Mouse (Mus musculus): ENCODE results near the gene Lrsam1.

Lrsam1 gene

GRCm38 (mm10) chr2:32966689-32967631 is 5.5 kb upstream of the Lrsam1 start:
- DNase-seq (ENCODE audit: low read depth) = peak; percentile 94

- no peak for DNase-seq (ENCODE audit: low read depth)
These were observed 4.8 kb upstream of the Lrsam1 start for GRCm38 (mm10) chr2:32966184-32966688.

DNA sequence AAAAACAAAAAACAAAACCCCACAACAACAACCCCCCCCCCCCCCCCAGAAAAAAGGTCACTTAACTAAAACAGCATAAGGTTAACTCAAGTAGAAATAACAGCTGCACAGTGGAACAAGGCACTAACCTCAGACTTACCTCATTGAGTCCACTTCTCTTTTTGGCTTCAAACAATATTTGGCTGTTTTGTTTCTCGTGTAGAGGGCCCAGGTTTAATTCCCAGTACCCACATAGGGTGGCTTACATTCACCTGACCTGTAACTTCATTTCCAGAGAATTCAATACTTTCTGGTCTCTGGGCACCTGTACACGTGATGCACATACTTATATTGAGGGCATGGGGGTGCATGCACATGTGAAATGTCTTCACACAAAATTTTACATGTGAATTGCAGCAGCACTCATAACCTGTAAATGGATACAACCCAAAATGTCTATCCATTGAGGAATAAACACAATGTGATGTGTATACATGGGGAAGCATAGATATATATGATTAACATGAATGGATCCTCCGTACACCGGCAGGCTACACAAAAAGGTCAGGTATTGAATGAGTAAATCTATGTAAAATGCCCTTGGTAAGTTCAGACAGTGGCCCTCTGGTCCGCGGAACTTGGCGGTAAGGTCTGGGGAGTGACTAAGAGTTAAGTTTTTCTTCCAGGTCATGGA is 4.2 kb upstream of the Lrsam1 start:
- peak; percentile 60 for DNase-seq (ENCODE audit: low read depth)

- DNase-seq (ENCODE audit: low read depth) = peak; percentile 17
These were observed 3.4 kb upstream of the Lrsam1 start for GRCm38 (mm10) chr2:32964659-32965457.

- peak; percentile 59 for DNase-seq (ENCODE audit: low read depth)
These were observed 2.6 kb upstream of the Lrsam1 start for GRCm38 (mm10) chr2:32963981-32964380.

- peak; percentile 12 for DNase-seq (ENCODE audit: low read depth)
These were observed 2.1 kb upstream of the Lrsam1 start for GRCm38 (mm10) chr2:32963544-32963943.

GRCm38 (mm10) chr2:32962875-32963220 is 1.4 kb upstream of the Lrsam1 start:
- DNase-seq (ENCODE audit: low read depth) = peak; percentile 17

DNA sequence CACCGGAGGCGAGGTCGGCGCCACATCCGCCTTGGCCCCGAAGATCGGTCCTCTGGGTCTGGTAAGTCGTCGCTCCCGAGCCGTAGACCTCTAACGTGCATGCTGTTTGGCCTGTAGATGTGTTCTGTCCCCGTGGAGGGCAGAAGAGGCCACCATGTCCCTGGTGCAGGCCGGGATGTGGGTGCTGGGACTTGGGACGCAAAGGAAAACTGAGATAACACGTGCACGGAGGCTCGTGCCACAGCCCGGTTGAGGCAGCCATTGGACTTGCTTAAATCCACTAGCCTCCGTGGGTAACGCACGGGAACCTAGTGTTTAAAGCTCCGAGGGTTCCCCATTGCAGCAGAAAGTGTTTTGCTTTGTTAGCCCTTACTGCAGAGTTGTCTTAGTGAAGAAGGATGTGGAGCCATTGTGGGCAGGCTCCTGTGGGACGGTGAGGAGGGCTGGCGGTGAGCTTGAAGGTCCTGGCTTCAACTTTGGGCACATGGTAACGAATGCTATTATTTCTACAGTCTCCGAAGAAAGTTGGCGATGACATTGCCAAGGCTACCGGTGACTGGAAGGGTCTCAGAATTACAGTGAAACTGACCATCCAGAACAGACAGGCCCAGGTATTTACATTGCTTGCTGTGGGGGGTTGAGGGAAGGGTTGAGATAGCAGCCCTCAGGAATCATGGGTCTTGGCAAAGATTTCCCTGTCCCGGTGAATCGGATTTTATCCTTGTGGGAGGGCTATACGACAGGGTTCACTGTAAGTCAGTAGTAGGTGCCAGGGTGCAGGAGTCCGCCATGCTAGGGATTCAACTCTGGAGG is 854 bp upstream of the Lrsam1 start:
- DNase-seq (ENCODE audit: low read depth) = peak; percentile 51

- DNase-seq (ENCODE audit: low read depth) = no peak
These were observed 1.1 kb downstream of the Lrsam1 start for GRCm38 (mm10) chr2:32960273-32960672.

GRCm38 (mm10) chr2:32957344-32957743 is 4.1 kb downstream of the Lrsam1 start:
- peak; percentile 52 for DNase-seq (ENCODE audit: low read depth)

DNA sequence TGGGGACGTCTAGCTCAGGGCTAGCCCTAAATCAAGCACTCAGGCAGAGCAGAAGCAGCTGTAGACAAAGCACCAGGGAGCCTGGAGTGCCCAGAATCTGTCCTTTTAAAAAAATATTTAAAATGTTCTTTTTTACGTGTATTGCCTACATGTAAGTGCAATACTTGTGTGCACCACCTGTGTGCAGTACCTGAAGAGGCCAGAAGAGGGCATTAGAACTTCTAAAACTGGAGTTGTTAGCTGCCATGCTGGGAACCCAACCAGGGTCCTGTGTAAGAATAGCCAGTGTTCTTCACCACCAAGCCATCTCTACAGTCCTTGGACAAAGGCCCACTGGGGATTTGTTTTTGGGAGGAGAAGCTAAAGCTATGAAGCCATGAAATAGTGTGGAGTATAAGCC is 6.8 kb downstream of the Lrsam1 start:
- DNase-seq (ENCODE audit: low read depth) = peak; percentile 26

GRCm38 (mm10) chr2:32947454-32947853 is 14.0 kb downstream of the Lrsam1 start:
- no peak for DNase-seq (ENCODE audit: low read depth)

- DNase-seq (ENCODE audit: low read depth) = no peak
These were observed 20.9 kb downstream of the Lrsam1 start for GRCm38 (mm10) chr2:32940483-32940882.

DNA sequence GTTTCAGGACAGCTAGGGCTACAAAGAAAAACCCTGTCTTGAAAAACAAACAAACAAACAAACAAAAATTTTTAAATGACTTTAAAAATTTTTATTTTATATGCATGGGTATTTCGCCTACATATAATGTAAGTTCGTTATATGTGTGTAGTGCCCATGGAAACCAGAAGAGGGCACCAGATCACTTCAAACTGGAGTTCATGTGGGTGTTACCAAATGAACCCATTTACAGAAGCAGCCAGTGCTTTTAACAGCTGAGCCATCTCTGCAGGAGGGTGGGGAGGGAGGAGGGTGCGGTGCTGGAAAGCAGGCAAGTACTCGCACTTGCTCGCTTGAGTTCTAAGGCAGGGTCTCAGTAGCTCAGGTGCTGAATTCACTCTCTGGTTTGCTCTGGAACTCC is 22.0 kb downstream of the Lrsam1 start:
- DNase-seq (ENCODE audit: low read depth) = peak; percentile 72

GRCm38 (mm10) chr2:32938741-32939140 is 22.7 kb downstream of the Lrsam1 start:
- DNase-seq (ENCODE audit: low read depth) = no peak

- no peak for DNase-seq (ENCODE audit: low read depth)
These were observed 29.7 kb downstream of the Lrsam1 start for GRCm38 (mm10) chr2:32931730-32932129.

GRCm38 (mm10) chr2:32928947-32929829 is 32.2 kb downstream of the Lrsam1 start:
- no peak for DNase-seq (ENCODE audit: low read depth)

DNA sequence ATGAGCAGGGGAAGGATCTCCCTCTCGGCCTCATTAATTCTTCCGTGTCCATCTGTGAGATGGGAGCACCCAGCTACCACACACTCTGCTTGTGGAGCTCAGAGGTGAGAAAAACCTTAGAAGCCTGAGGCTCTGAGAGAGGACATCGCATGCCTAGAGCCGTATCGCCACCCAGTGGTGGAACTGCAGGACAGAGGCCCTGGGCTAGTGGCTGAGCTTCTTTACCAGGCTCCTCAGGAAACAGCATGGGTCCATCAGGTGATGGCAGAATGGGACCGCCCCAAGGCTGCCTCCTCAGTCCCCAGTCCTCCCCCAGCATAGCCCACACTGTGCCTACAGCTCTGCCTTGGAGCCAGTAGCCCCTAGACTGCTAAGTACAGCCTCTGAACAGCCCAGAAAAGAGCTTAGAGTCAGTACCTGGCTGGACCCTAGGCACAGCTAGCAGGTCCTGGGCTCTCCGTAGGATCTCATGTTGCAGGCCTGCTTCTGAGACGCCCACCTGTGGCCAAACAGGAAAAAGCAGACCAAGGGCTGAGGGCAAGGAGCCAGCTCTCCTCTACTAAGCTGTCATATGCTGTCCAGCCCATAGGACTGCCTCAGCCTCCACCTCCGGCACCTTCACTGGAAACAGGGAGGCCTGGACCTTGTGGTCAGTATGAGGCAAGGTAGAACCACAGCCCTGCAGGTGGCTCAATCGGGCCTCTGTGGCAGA is 33.0 kb downstream of the Lrsam1 start:
- DNase-seq (ENCODE audit: low read depth) = peak; percentile 93

- peak; percentile 83 for DNase-seq (ENCODE audit: low read depth)
These were observed 33.7 kb downstream of the Lrsam1 start for GRCm38 (mm10) chr2:32927624-32928234.

All from NIH3T3 (cell line).